Mouse (Mus musculus) lung, postnatal 0 days (tissue): Measurements from ENCODE around the gene Lrrc4b. TPM values are rescaled to one million over a fixed set of nuclear protein-coding genes. Genes with fewer than 3 reads are reported as not detected.

Experiments
- ATAC-seq: fragments of 200-750 bp; cut with Nextera tagmentation; 2 replicates; pipeline ENCODE4 v1.8.0; 2017; ENCODE audit warnings: moderate library complexity
- DNase-seq: peaks from one replicate; pipeline ENCODE4 v3.0.0-alpha.2; 2016; ENCODE audit warnings: low spot score
- H3K27ac ChIP-seq: fragments of 300-500 bp; sonication (generic); 2 replicates; pipeline ENCODE4 v1.5.1; 2014; ENCODE audit warnings: antibody characterized with exemption, mild to moderate bottlenecking, low read length, mixed read lengths
- H3K27me3 ChIP-seq: fragments of 300-500 bp; sonication (generic); replicated peaks from 2 replicates; pipeline ENCODE4 v1.6.1; 2014; ENCODE audit warnings: low read length, mixed read lengths; ENCODE audit not compliant: insufficient read depth
- H3K36me3 ChIP-seq: fragments of 300-500 bp; sonication (generic); 2 replicates; pipeline ENCODE4 v1.6.1; 2014; ENCODE audit warnings: low read length, mixed read lengths; ENCODE audit not compliant: insufficient read depth
- H3K4me1 ChIP-seq: fragments of 300-500 bp; sonication (generic); 2 replicates; pipeline ENCODE4 v1.6.1; 2014; ENCODE audit warnings: antibody characterized with exemption, low read depth, low read length, mixed read lengths; ENCODE audit not compliant: insufficient read depth
- H3K4me2 ChIP-seq: fragments of 300-500 bp; sonication (generic); replicated peaks from 2 replicates; pipeline ENCODE4 v1.6.1; 2014; ENCODE audit warnings: low read depth, mild to moderate bottlenecking, low read length, moderate library complexity, mixed read lengths
- H3K4me3 ChIP-seq: fragments of 300-500 bp; sonication (generic); 2 replicates; pipeline ENCODE4 v1.5.1; 2014; ENCODE audit warnings: low read depth, low read length
- H3K9ac ChIP-seq: fragments of 300-500 bp; sonication (generic); replicated peaks from 2 replicates; pipeline ENCODE4 v1.6.1; 2014; ENCODE audit warnings: low read depth, mild to moderate bottlenecking
- H3K9me3 ChIP-seq: fragments of 300-500 bp; sonication (generic); 2 replicates; pipeline ENCODE4 v1.6.1; 2016; ENCODE audit warnings: low read length, mixed read lengths
- CTCF ChIP-seq: IDR thresholded peaks from 2 replicates; pipeline ENCODE4 v1.5.1; 2016; ENCODE audit warnings: antibody characterized with exemption, mild to moderate bottlenecking
- EP300 ChIP-seq: IDR thresholded peaks from 2 replicates; pipeline ENCODE4 v1.6.1; 2016; ENCODE audit warnings: antibody characterized with exemption, mild to moderate bottlenecking, control low read depth
- WGBS: fragments of 180-500 bp; shearing (Covaris S2); extraction: QIAGEN DNeasy Blood & Tissue Kit; methylation state at CpG from one replicate; pipeline ENCODE4 v1.1.7; 2014; 5-methylcytosine and 5-hydroxymethylcytosine counted together
- polyA plus RNA-seq: library from polyadenylated mRNA; unstranded; fragments of >200 nt; fragmentation: Nextera tagmentation; extraction: Ambion mirVana; gene quantifications from 2 replicates; pipeline ENCODE4 v1.2.1, GENCODE M21; 2015

Gene Lrrc4b
- polyA plus RNA-seq, 1 experiment from 2014 or later, result 0.51 TPM

GRCm38 (mm10) chr7:44484109-44484508 lies 55.3 kb downstream of the Lrrc4b start:
- Histone ChIP-seq H3K27me3 (no peaks in the 10 kb centered on the region), H3K27ac (no peak overlapping the region), H3K4me3 (no peak overlapping the region), H3K9me3 (no peaks in the 10 kb centered on the region), H3K9ac (no peak overlapping the region), H3K4me2 (no peak overlapping the region), H3K4me1 (no peaks in the 10 kb centered on the region), H3K36me3 (no peaks in the 10 kb centered on the region; the same call in 1 of the 2 replicates)
- WGBS, result 90% methylated on average over 1 of the region's 1 CpGs
- ATAC-seq (no peak), DNase-seq (no peak)
- TF ChIP-seq CTCF (no peak), EP300 (no peak)

- Histone ChIP-seq H3K27ac (no peak overlapping the region), H3K4me1 (no peaks in the 10 kb centered on the region), H3K36me3 (peaks cover under 1% of the 10 kb centered on the region; the same call in 1 of the 2 replicates), H3K9me3 (no peaks in the 10 kb centered on the region), H3K27me3 (no peaks in the 10 kb centered on the region), H3K4me3 (no peak overlapping the region), H3K9ac (no peak overlapping the region), H3K4me2 (no peak overlapping the region)
- DNase-seq, result peak; percentile 77
- 32% methylated on average over 5 of the region's 5 CpGs for WGBS
- peak; percentile 68 for ATAC-seq
- TF ChIP-seq CTCF (peak; percentile 99), EP300 (no peak)
Observed at GRCm38 (mm10) chr7:44484841-44485571, 56.2 kb downstream of the Lrrc4b start.

GRCm38 (mm10) chr7:44485572-44486195 lies 56.9 kb downstream of the Lrrc4b start:
- ATAC-seq (no peak), DNase-seq (no peak)
- no peak overlapping the region for H3K27ac ChIP-seq
- 73% methylated on average over 6 of the region's 7 CpGs for WGBS
- H3K4me3 ChIP-seq, result no peak overlapping the region
- no peak overlapping the region for H3K4me2 ChIP-seq
- TF ChIP-seq CTCF (no peak), EP300 (no peak)
- no peaks in the 10 kb centered on the region for H3K4me1 ChIP-seq
- no peaks in the 10 kb centered on the region for H3K27me3 ChIP-seq
- H3K9me3 ChIP-seq, result no peaks in the 10 kb centered on the region
- no peak overlapping the region for H3K9ac ChIP-seq
- peaks cover 5% of the 10 kb centered on the region; the same call in 1 of the 2 replicates for H3K36me3 ChIP-seq

- whole genome bisulfite sequencing, result 59% methylated on average over 13 of the region's 13 CpGs
- no peak for DNase-seq
- ATAC-seq, result no peak
- TF ChIP-seq EP300 (no peak), CTCF (no peak)
- no peak overlapping the region for H3K4me2 ChIP-seq
- H3K27me3 ChIP-seq, result no peaks in the 10 kb centered on the region
- no peak overlapping the region for H3K9ac ChIP-seq
- H3K9me3 ChIP-seq, result no peaks in the 10 kb centered on the region
- peaks cover 11% of the 10 kb centered on the region; the same call in 1 of the 2 replicates for H3K36me3 ChIP-seq
- H3K4me3 ChIP-seq, result no peak overlapping the region
- no peaks in the 10 kb centered on the region for H3K4me1 ChIP-seq
- H3K27ac ChIP-seq, result no peak overlapping the region
Observed at GRCm38 (mm10) chr7:44486927-44487575, 58.2 kb downstream of the Lrrc4b start.

GRCm38 (mm10) chr7:44487936-44488335 lies 59.1 kb downstream of the Lrrc4b start:
- Histone ChIP-seq H3K36me3 (peaks cover 11% of the 10 kb centered on the region; the same call in 1 of the 2 replicates), H3K4me3 (no peak overlapping the region), H3K4me2 (no peak overlapping the region), H3K9me3 (no peaks in the 10 kb centered on the region), H3K9ac (no peak overlapping the region), H3K4me1 (no peaks in the 10 kb centered on the region), H3K27ac (no peak overlapping the region), H3K27me3 (no peaks in the 10 kb centered on the region)
- 84% methylated on average over 7 of the region's 7 CpGs for WGBS
- no peak for DNase-seq
- ATAC-seq, result no peak
- no peak for TF ChIP-seq CTCF
- no peak for TF ChIP-seq EP300

- Histone ChIP-seq H3K9ac (no peak overlapping the region), H3K4me3 (no peak overlapping the region), H3K4me2 (no peak overlapping the region), H3K27me3 (no peaks in the 10 kb centered on the region), H3K9me3 (no peaks in the 10 kb centered on the region), H3K36me3 (peaks cover 11% of the 10 kb centered on the region; the same call in 1 of the 2 replicates), H3K4me1 (no peaks in the 10 kb centered on the region), H3K27ac (no peak overlapping the region)
- WGBS, result 93% methylated on average over 8 of the region's 8 CpGs
- no peak for ATAC-seq
- DNase-seq, result no peak
- TF ChIP-seq EP300, result no peak
- no peak for TF ChIP-seq CTCF
Observed at GRCm38 (mm10) chr7:44488545-44488944, 59.7 kb downstream of the Lrrc4b start.
